Mouse (Mus musculus): ENCODE measurements around the gene Ppl. TPM values are rescaled to one million over a fixed set of nuclear protein-coding genes. Genes with fewer than 3 reads are reported as not detected.

Ppl gene
- total RNA-seq, 2 experiments from 2014 or later, result 0.51 to 0.91 TPM

DNA sequence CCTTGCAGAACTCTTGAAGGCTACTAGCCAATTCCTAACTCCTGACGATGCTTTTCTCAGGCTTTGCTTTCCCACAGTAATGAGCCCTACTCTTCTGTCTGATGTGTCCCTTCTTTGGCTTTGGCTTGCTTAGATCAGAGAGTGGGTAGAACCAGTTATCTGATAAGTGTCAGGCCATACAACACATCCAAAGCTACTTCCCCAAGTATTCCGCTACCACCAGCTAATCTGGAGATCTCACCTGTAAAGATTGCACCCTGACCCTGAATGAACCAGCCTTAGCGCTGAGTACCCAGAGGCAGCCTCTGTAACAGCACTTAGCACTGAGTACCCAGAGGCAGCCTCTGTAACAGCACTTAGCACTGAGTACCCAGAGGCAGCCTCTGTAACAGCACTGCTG, 86.9 kb downstream of the Ppl start:
- no peak for DNase-seq (ENCODE audit: low spot score in 2 of 2)

DNA sequence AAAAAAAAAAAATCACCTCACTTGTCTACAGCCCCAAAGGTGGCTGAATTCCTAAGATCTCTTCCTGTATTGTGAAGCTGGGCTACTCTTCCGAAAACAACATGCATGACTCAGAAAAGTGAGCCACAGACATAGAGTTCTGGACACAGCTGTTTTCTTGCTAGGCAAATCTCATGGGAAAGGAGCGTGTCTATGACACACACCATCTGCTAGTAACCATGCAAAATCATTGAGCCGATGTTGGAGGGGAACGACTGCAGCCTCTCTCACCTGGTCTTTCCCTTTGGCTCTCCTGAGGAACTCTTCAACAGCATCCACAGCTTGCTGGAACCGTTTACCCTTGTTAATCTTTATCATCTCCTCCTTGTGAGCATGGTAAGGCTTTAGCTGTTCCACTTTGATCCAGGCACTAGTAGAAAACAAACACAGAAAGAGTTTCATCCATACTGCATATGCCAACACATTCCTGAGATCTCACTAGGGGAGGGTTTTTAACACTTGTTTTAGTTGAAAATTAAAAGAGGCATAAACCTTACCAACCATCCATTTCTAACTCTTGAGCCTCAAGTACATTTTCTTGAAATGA, 95.5 kb downstream of the Ppl start:
- no peak for DNase-seq (ENCODE audit: low spot score in 2 of 2)

Other genes with a start within 250 kb of the Ppl start
- gene Mgrn1, start 246.2 kb downstream of the Ppl start, total RNA-seq (2021), result 100 to 1,000 TPM; 164 to 168 TPM
- gene Nudt16l1, start 193.7 kb downstream of the Ppl start, total RNA-seq (2021), result 10 to 100 TPM; 67.0 to 76.3 TPM
- gene Anks3, start 168.2 kb downstream of the Ppl start, total RNA-seq (2021), result 10 to 100 TPM; 55.4 to 61.0 TPM
- gene Sept12, start 134.6 kb downstream of the Ppl start, total RNA-seq (2021), result not detected
- gene Smim22, start 125.1 kb downstream of the Ppl start, total RNA-seq (2021), result not detected
- gene Rogdi, start 118.9 kb downstream of the Ppl start, total RNA-seq (2021), result 100 to 1,000 TPM; 202 to 206 TPM
- 100 to 1,000 TPM; 129 to 132 TPM for gene Glyr1, start 82.6 kb downstream of the Ppl start, total RNA-seq (2021)
- gene Ubn1, start 82.4 kb downstream of the Ppl start, total RNA-seq (2021), result 10 to 100 TPM; 34.1 to 36.5 TPM
- under 1 TPM; 0.29 to 0.89 TPM for gene Sec14l5, start 14.7 kb upstream of the Ppl start, total RNA-seq (2021)
- 1 to 10 TPM; 7.7 to 9.2 TPM for gene Nagpa, start 71.6 kb upstream of the Ppl start, total RNA-seq (2021)
- 10 to 100 TPM; 12.1 to 13.6 TPM for gene AU021092, start 89.9 kb upstream of the Ppl start, total RNA-seq (2021)
- gene Alg1, start 101.2 kb upstream of the Ppl start, total RNA-seq (2021), result 10 to 100 TPM; 29.7 to 32.3 TPM
- 1 to 10 TPM; 3.5 to 5.0 TPM for gene Eef2kmt, start 123.6 kb upstream of the Ppl start, total RNA-seq (2021)

Data from layer of hippocampus, postnatal 10 days (tissue).